Mouse (Mus musculus): Measurements from ENCODE around the gene Mblac2. TPM values are rescaled to one million over a fixed set of nuclear protein-coding genes. Genes with fewer than 3 reads are reported as not detected.
"Not testable (repeated sequence)": the region's sequence is repeated elsewhere in the genome, so short reads cannot be mapped to it uniquely, and the experiment has no call there.

The Mblac2 gene
- polyA plus RNA-seq, 1 experiment from 2014 or later, result 51.1 TPM

- Histone ChIP-seq H3K4me2 (replicated peaks) (no peak overlapping the region), H3K4me1 (replicated peaks; ENCODE audit: control insufficient read depth, insufficient read depth, low read length) (peaks cover 11% of the 10 kb centered on the region), H3K27ac (no peak overlapping the region), H3K27me3 (ENCODE audit: control insufficient read depth, insufficient read depth, low read length) (no peaks in the 10 kb centered on the region), H3K9me3 (ENCODE audit: control insufficient read depth, low read length) (no peaks in the 10 kb centered on the region; the same call in 1 of the 2 replicates), H3K4me3 (replicated peaks; ENCODE audit: low read length) (no peak overlapping the region), H3K9ac (no peak overlapping the region), H3K36me3 (replicated peaks; ENCODE audit: control insufficient read depth, insufficient read depth) (no peaks in the 10 kb centered on the region)
- no peak for ATAC-seq (ENCODE audit: low FRiP score)
- 96% methylated on average over 1 of the region's 1 CpGs for WGBS
- DNase-seq (ENCODE audit: low spot score), result no peak
Observed at GRCm38 (mm10) chr13:81713896-81714295, 2.8 kb downstream of the Mblac2 start.

- not testable (repeated sequence) for H3K4me2 ChIP-seq (replicated peaks); H3K9ac ChIP-seq; H3K9me3 ChIP-seq (ENCODE audit: control insufficient read depth, low read length); DNase-seq (ENCODE audit: low spot score); H3K36me3 ChIP-seq (replicated peaks; ENCODE audit: control insufficient read depth, insufficient read depth); H3K27ac ChIP-seq; H3K4me1 ChIP-seq (replicated peaks; ENCODE audit: control insufficient read depth, insufficient read depth, low read length); H3K27me3 ChIP-seq (ENCODE audit: control insufficient read depth, insufficient read depth, low read length); H3K4me3 ChIP-seq (replicated peaks; ENCODE audit: low read length); ATAC-seq (ENCODE audit: low FRiP score)
- WGBS, result 58% methylated on average over 12 of the region's 12 CpGs
Observed at GRCm38 (mm10) chr13:81728141-81728540, 17.0 kb downstream of the Mblac2 start.

GRCm38 (mm10) chr13:81729102-81729501 is 18.0 kb downstream of the Mblac2 start:
- Histone ChIP-seq H3K9me3 (ENCODE audit: control insufficient read depth, low read length) (no peaks in the 10 kb centered on the region), H3K4me3 (replicated peaks; ENCODE audit: low read length) (no peak overlapping the region), H3K27me3 (ENCODE audit: control insufficient read depth, insufficient read depth, low read length) (no peaks in the 10 kb centered on the region), H3K36me3 (replicated peaks; ENCODE audit: control insufficient read depth, insufficient read depth) (no peaks in the 10 kb centered on the region), H3K9ac (no peak overlapping the region), H3K27ac (no peak overlapping the region), H3K4me2 (replicated peaks) (no peak overlapping the region), H3K4me1 (replicated peaks; ENCODE audit: control insufficient read depth, insufficient read depth, low read length) (no peaks in the 10 kb centered on the region)
- 69% methylated on average over 4 of the region's 4 CpGs for WGBS
- ATAC-seq (ENCODE audit: low FRiP score) (no peak), DNase-seq (ENCODE audit: low spot score) (no peak)

- WGBS, result 94% methylated on average over 1 of the region's 1 CpGs
- H3K9me3 ChIP-seq (ENCODE audit: control insufficient read depth, low read length), result no peaks in the 10 kb centered on the region
- H3K4me1 ChIP-seq (replicated peaks; ENCODE audit: control insufficient read depth, insufficient read depth, low read length), result no peaks in the 10 kb centered on the region
- ATAC-seq (ENCODE audit: low FRiP score) (no peak), DNase-seq (ENCODE audit: low spot score) (no peak)
- no peak overlapping the region for H3K9ac ChIP-seq
- H3K27ac ChIP-seq, result no peak overlapping the region
- H3K4me3 ChIP-seq (replicated peaks; ENCODE audit: low read length), result no peak overlapping the region
- H3K4me2 ChIP-seq (replicated peaks), result no peak overlapping the region
- no peaks in the 10 kb centered on the region for H3K36me3 ChIP-seq (replicated peaks; ENCODE audit: control insufficient read depth, insufficient read depth)
- no peaks in the 10 kb centered on the region for H3K27me3 ChIP-seq (ENCODE audit: control insufficient read depth, insufficient read depth, low read length)
Observed at GRCm38 (mm10) chr13:81730362-81730761, 19.2 kb downstream of the Mblac2 start.

DNA sequence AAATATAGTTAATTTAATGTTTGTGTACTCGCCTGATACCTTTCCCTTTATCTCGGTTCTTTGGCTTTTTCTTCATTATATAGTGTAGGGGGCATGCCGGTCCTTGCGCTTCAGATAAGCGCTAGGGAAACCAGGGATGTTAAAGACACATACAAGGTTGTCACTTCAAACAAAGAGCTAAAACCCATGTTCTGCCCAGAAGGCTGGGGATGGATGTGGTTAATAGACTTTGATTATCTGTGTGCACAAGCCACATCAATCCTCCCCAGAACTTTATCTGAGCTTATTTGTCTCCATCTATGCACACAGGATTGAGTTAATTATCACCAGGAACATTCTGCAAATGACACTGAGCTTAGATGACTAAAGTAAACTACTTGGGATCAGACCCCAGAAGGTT is 25.5 kb downstream of the Mblac2 start:
- no peaks in the 10 kb centered on the region for H3K36me3 ChIP-seq (replicated peaks; ENCODE audit: control insufficient read depth, insufficient read depth)
- H3K4me3 ChIP-seq (replicated peaks; ENCODE audit: low read length), result no peak overlapping the region
- WGBS, result 90% methylated on average over 5 of the region's 5 CpGs
- ATAC-seq (ENCODE audit: low FRiP score), result no peak
- no peaks in the 10 kb centered on the region for H3K4me1 ChIP-seq (replicated peaks; ENCODE audit: control insufficient read depth, insufficient read depth, low read length)
- H3K4me2 ChIP-seq (replicated peaks), result no peak overlapping the region
- H3K9me3 ChIP-seq (ENCODE audit: control insufficient read depth, low read length), result no peaks in the 10 kb centered on the region
- H3K9ac ChIP-seq, result no peak overlapping the region
- H3K27me3 ChIP-seq (ENCODE audit: control insufficient read depth, insufficient read depth, low read length), result no peaks in the 10 kb centered on the region
- no peak overlapping the region for H3K27ac ChIP-seq
- no peak for DNase-seq (ENCODE audit: low spot score)

DNA sequence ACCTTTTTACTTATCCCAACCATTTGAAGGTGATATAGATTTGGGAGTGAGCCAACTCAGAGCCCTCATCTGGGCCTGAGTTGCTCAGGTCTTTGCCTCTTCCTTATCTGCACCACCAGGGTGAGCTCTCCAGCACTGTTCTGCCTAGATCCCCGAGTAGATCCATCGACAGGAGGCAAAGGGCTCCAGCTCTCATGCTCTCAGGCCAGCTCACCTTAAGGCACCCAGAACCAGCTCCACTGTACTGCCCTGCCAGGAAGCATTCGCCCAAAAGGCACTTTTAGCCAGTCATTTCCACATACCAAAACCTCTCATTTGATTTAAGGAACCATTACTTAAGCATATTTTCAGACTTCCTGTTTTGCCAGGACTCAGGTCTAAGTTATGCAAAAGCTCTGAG is 29.8 kb downstream of the Mblac2 start:
- Histone ChIP-seq H3K27me3 (ENCODE audit: control insufficient read depth, insufficient read depth, low read length) (no peaks in the 10 kb centered on the region), H3K27ac (no peak overlapping the region), H3K4me1 (replicated peaks; ENCODE audit: control insufficient read depth, insufficient read depth, low read length) (no peaks in the 10 kb centered on the region), H3K36me3 (replicated peaks; ENCODE audit: control insufficient read depth, insufficient read depth) (no peaks in the 10 kb centered on the region), H3K4me2 (replicated peaks) (no peak overlapping the region), H3K9me3 (ENCODE audit: control insufficient read depth, low read length) (no peaks in the 10 kb centered on the region), H3K4me3 (replicated peaks; ENCODE audit: low read length) (no peak overlapping the region), H3K9ac (no peak overlapping the region)
- DNase-seq (ENCODE audit: low spot score) (no peak), ATAC-seq (ENCODE audit: low FRiP score) (no peak)
- WGBS, result 45% methylated on average over 3 of the region's 3 CpGs

GRCm38 (mm10) chr13:81743391-81744091 is 32.4 kb downstream of the Mblac2 start:
- Histone ChIP-seq H3K27me3 (ENCODE audit: control insufficient read depth, insufficient read depth, low read length) (no peaks in the 10 kb centered on the region), H3K9ac (no peak overlapping the region), H3K36me3 (replicated peaks; ENCODE audit: control insufficient read depth, insufficient read depth) (no peaks in the 10 kb centered on the region), H3K4me1 (replicated peaks; ENCODE audit: control insufficient read depth, insufficient read depth, low read length) (no peaks in the 10 kb centered on the region), H3K9me3 (ENCODE audit: control insufficient read depth, low read length) (peaks cover 3% of the 10 kb centered on the region; the same call in 1 of the 2 replicates), H3K27ac (no peak overlapping the region), H3K4me2 (replicated peaks) (no peak overlapping the region), H3K4me3 (replicated peaks; ENCODE audit: low read length) (no peak overlapping the region)
- ATAC-seq (ENCODE audit: low FRiP score) (no peak), DNase-seq (ENCODE audit: low spot score) (no peak)
- 55% methylated on average over 10 of the region's 10 CpGs for WGBS

- Histone ChIP-seq H3K4me3 (replicated peaks; ENCODE audit: low read length) (no peak overlapping the region), H3K27ac (no peak overlapping the region), H3K9me3 (ENCODE audit: control insufficient read depth, low read length) (peaks cover 3% of the 10 kb centered on the region; the same call in 1 of the 2 replicates), H3K4me2 (replicated peaks) (no peak overlapping the region), H3K9ac (no peak overlapping the region), H3K27me3 (ENCODE audit: control insufficient read depth, insufficient read depth, low read length) (no peaks in the 10 kb centered on the region), H3K36me3 (replicated peaks; ENCODE audit: control insufficient read depth, insufficient read depth) (no peaks in the 10 kb centered on the region), H3K4me1 (replicated peaks; ENCODE audit: control insufficient read depth, insufficient read depth, low read length) (no peaks in the 10 kb centered on the region)
- ATAC-seq (ENCODE audit: low FRiP score), result no peak
- no peak for DNase-seq (ENCODE audit: low spot score)
- 43% methylated on average over 2 of the region's 2 CpGs for WGBS
Observed at GRCm38 (mm10) chr13:81744092-81744396, 32.9 kb downstream of the Mblac2 start.

DNA sequence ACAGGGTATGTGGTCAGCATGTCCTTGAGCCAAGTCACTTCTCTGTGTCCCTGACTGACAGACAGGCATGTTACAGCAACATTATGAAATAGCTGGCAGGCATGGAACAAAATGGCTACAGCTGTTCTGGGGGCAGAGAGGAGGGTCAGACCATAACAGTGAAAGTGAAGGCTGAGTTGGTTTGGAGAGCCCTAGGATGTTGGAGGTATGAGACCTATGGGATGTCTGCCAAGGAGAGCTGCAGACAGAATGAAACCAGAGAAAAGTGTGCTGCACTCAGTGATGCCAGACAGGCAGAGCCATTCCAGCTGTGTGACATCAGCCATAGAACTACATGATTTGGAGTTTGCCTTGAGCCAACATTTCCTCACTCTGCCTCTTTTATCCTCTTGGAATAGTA is 43.7 kb downstream of the Mblac2 start:
- no peak for DNase-seq (ENCODE audit: low spot score)
- Histone ChIP-seq H3K9me3 (ENCODE audit: control insufficient read depth, low read length) (no peaks in the 10 kb centered on the region), H3K9ac (no peak overlapping the region), H3K27me3 (ENCODE audit: control insufficient read depth, insufficient read depth, low read length) (no peaks in the 10 kb centered on the region), H3K36me3 (replicated peaks; ENCODE audit: control insufficient read depth, insufficient read depth) (no peaks in the 10 kb centered on the region), H3K4me2 (replicated peaks) (no peak overlapping the region), H3K4me1 (replicated peaks; ENCODE audit: control insufficient read depth, insufficient read depth, low read length) (no peaks in the 10 kb centered on the region), H3K4me3 (replicated peaks; ENCODE audit: low read length) (no peak overlapping the region), H3K27ac (no peak overlapping the region)
- ATAC-seq (ENCODE audit: low FRiP score), result no peak

DNA sequence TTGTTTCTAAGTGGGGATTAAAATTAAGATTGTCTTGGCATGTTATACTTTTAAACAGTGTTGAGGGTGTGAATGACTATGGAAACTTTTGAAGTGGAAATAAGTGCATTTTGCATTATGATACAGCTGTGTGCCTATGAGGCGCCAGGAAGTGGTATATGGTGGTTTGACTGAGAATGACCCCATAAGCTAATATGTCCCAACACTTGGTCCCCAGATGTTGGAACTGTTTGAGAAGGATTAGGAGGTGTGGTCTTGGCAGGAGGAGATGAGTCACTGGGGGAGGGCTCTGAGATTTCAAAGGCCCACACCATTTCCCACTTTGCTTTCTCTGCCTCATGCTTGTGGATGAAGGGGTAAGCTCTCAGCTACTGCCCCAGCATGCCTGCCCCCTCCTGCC is 44.2 kb downstream of the Mblac2 start:
- H3K9me3 ChIP-seq (ENCODE audit: control insufficient read depth, low read length), result no peaks in the 10 kb centered on the region
- H3K4me2 ChIP-seq (replicated peaks), result no peak overlapping the region
- H3K4me1 ChIP-seq (replicated peaks; ENCODE audit: control insufficient read depth, insufficient read depth, low read length), result no peaks in the 10 kb centered on the region
- ATAC-seq (ENCODE audit: low FRiP score) (no peak), DNase-seq (ENCODE audit: low spot score) (no peak)
- no peaks in the 10 kb centered on the region for H3K27me3 ChIP-seq (ENCODE audit: control insufficient read depth, insufficient read depth, low read length)
- no peak overlapping the region for H3K9ac ChIP-seq
- H3K27ac ChIP-seq, result no peak overlapping the region
- no peak overlapping the region for H3K4me3 ChIP-seq (replicated peaks; ENCODE audit: low read length)
- H3K36me3 ChIP-seq (replicated peaks; ENCODE audit: control insufficient read depth, insufficient read depth), result no peaks in the 10 kb centered on the region
- 100% methylated on average over 1 of the region's 1 CpGs for WGBS

Data from hindbrain, embryonic 14.5 days (tissue).